Mouse (Mus musculus): Measurements from ENCODE around the gene Pmpca.

- no peak for TF ChIP-seq POLR2A (IDR thresholded peaks at IDR 0.05; ENCODE audit: borderline replicate concordance, control insufficient read depth, low read depth, low read length)
- no peak for TF ChIP-seq CTCF (IDR thresholded peaks at IDR 0.05; ENCODE audit: control insufficient read depth, insufficient read depth, low read length)
Observed at GRCm38 (mm10) chr2:26429851-26430250, 40.7 kb downstream of the Pmpca start.

Data from bone marrow, adult 2 months (tissue).